Mouse (Mus musculus) bone marrow macrophage, adult 2 months (primary cell): ENCODE results near the gene Gm20219.

Experiments used
- CTCF ChIP-seq: IDR thresholded peaks from 2 replicates; pipeline ENCODE4 v1.5.1; 2012; ENCODE audit warnings: low read depth, mild to moderate bottlenecking, low read length, moderate library complexity
- POLR2A ChIP-seq: IDR thresholded peaks from 2 replicates; pipeline ENCODE4 v1.6.1; 2012; ENCODE audit warnings: mild to moderate bottlenecking, low read depth, low read length, borderline replicate concordance

GRCm38 (mm10) chr17:56572939-56573338 is 18.8 kb upstream of the Gm20219 start:
- no peak for TF ChIP-seq CTCF
- no peak for TF ChIP-seq POLR2A
